Comparison of ENCODE assay signal across 10 mouse cellular contexts in genomic region chr9:63143641-63144501, GRCm38 (mm10). TPM values are rescaled to one million over a fixed set of nuclear protein-coding genes. Genes with fewer than 3 reads are reported as not detected.
DNase-seq lines count a peak whose midpoint lies in the region; ATAC-seq lines count a peak whose summit lies in the region.
"Had no signal": no experiment of that assay in that cellular context is flagged by ENCODE, and none has a peak within 500 bp of the region (broad histone marks: within the 10 kb centered on the region; RNA-seq: fewer than 3 reads in every experiment).

No protein-coding gene starts in this region.

- H3K27me3 ChIP-seq in kidney, embryonic 15.5 days: peaks cover 100% of the 10 kb centered on the region
- H3K27me3 ChIP-seq in hindbrain, embryonic 12.5 days: peaks cover 100% of the 10 kb centered on the region
- peaks cover 74% of the 10 kb centered on the region for H3K27me3 ChIP-seq in midbrain, embryonic 16.5 days (ENCODE audit: control insufficient read depth, insufficient read depth, low read depth, low read length)

- peak overlapping the region; percentile 24 for H3K4me3 ChIP-seq in kidney, embryonic 15.5 days (replicated peaks)
- H3K4me3 ChIP-seq in hindbrain, embryonic 12.5 days: peak overlapping the region; percentile 49
- H3K4me3 ChIP-seq in midbrain, embryonic 16.5 days (ENCODE audit: low read depth, low read length): peak overlapping the region; percentile 12; the same call in 1 of the 2 replicates

- WGBS in kidney, embryonic 15.5 days: 1% methylated on average over 47 of the region's 47 CpGs
- under 1% methylated on average over 47 of the region's 47 CpGs for WGBS in hindbrain, embryonic 12.5 days
- WGBS in midbrain, embryonic 16.5 days: under 1% methylated on average over 47 of the region's 47 CpGs

- peaks cover 71% of the 10 kb centered on the region for H3K4me1 ChIP-seq in kidney, embryonic 15.5 days
- H3K4me1 ChIP-seq in hindbrain, embryonic 12.5 days: peaks cover 48% of the 10 kb centered on the region
- peaks cover 26% of the 10 kb centered on the region for H3K4me1 ChIP-seq in midbrain, embryonic 16.5 days (ENCODE audit: control insufficient read depth, insufficient read depth, low read length)

- no peaks in the 10 kb centered on the region for H3K36me3 ChIP-seq in kidney, embryonic 15.5 days
- H3K36me3 ChIP-seq in hindbrain, embryonic 12.5 days: no peaks in the 10 kb centered on the region
- no peaks in the 10 kb centered on the region for H3K36me3 ChIP-seq in midbrain, embryonic 16.5 days (ENCODE audit: control insufficient read depth, insufficient read depth, low read length)

- no peak for ATAC-seq in kidney, embryonic 15.5 days (replicated peaks; ENCODE audit: low FRiP score)
- ATAC-seq in hindbrain, embryonic 12.5 days (ENCODE audit: low FRiP score): no peak
- ATAC-seq in midbrain, embryonic 16.5 days: no peak

- no peak overlapping the region for H3K27ac ChIP-seq in kidney, embryonic 15.5 days
- H3K27ac ChIP-seq in hindbrain, embryonic 12.5 days: peak overlapping the region; percentile 88
- no peak overlapping the region for H3K27ac ChIP-seq in midbrain, embryonic 16.5 days (ENCODE audit: low read length)

- H3K9me3 ChIP-seq in kidney, embryonic 15.5 days (replicated peaks): no peaks in the 10 kb centered on the region
- no peaks in the 10 kb centered on the region for H3K9me3 ChIP-seq in hindbrain, embryonic 12.5 days (replicated peaks)
- no peaks in the 10 kb centered on the region for H3K9me3 ChIP-seq in midbrain, embryonic 16.5 days (replicated peaks; ENCODE audit: control insufficient read depth, low read length, poor library complexity, severe bottlenecking)

- no peak for DNase-seq in kidney, adult 11 months
- peak; percentile 46 for DNase-seq in embryo, embryonic 9.5 days (ENCODE audit: extremely low spot score)
- no peak for DNase-seq in ovary, postnatal 36 days (ENCODE audit: low spot score)
- DNase-seq in layer of hippocampus, postnatal 25 days (ENCODE audit: extremely low spot score in 1 of 2, low spot score in 1 of 2): no peak
- no peak for DNase-seq in right cerebral cortex, postnatal 4 days
- DNase-seq: lung, adult 18-20 months had no signal

- no peak overlapping the region for H3K9ac ChIP-seq in kidney, embryonic 15.5 days
- H3K9ac ChIP-seq in hindbrain, embryonic 12.5 days: peak overlapping the region; percentile 73
- 0 out of 2 replicates have a peak overlapping the region, but pooled peaks have one; percentile 14 for H3K9ac ChIP-seq in midbrain, embryonic 16.5 days (ENCODE audit: low read depth, low read length)

- peak overlapping the region; percentile 27 for H3K4me2 ChIP-seq in kidney, embryonic 15.5 days
- H3K4me2 ChIP-seq in hindbrain, embryonic 12.5 days (replicated peaks): peak overlapping the region; percentile 79
- no peak overlapping the region for H3K4me2 ChIP-seq in midbrain, embryonic 16.5 days (ENCODE audit: low read length)

RNA-seq across cellular contexts. Expression of gene Skor1, which starts 4.9 kb away (rescaled TPM):
- polyA plus RNA-seq in kidney, embryonic 15.5 days (2015; fragmentation: Nextera tagmentation; extraction: Ambion mirVana): not detected in 2 replicates
- polyA plus RNA-seq in hindbrain, embryonic 12.5 days (2016; fragmentation: Nextera tagmentation; extraction: Ambion mirVana): 24.0 and 27.1 TPM in 2 replicates
- 0.54 and 0.75 TPM in 2 replicates for polyA plus RNA-seq in midbrain, embryonic 16.5 days (2015; fragmentation: Nextera tagmentation; extraction: Ambion mirVana)
- under 1 TPM in 1 of 2 experiments, not detected in 1; 0.17 TPM for total RNA-seq in layer of hippocampus, postnatal 25 days (2021)
- total RNA-seq: MEL had no signal

Comparison
In these comparisons a context has a peak if more than half of its experiments do, and no peak if none do; other contexts are left out.
1. RNA of gene Skor1, which starts 4.9 kb away (polyA plus RNA-seq): 24.0 to 27.1 TPM in hindbrain, embryonic 12.5 days; 0.54 to 0.75 TPM in midbrain, embryonic 16.5 days and not detected in kidney, embryonic 15.5 days; every median in the first group is over 10 times any median in the second.
2. Peak in every context shown above with its lines, with median percentiles within 50 percentile points of each other: H3K4me3 ChIP-seq.